Mouse (Mus musculus): ENCODE data around the gene Gm20388.

Gene Gm20388

GRCm38 (mm10) chr8:120044907-120045306, 134.3 kb downstream of the Gm20388 start:
- no peak for DNase-seq (ENCODE audit: low spot score in 2 of 2)

- DNase-seq (ENCODE audit: low spot score in 2 of 2): no peak
Measured at GRCm38 (mm10) chr8:120045471-120045870, 134.8 kb downstream of the Gm20388 start.

- DNase-seq (ENCODE audit: low spot score in 2 of 2): peak; percentile 56 to 66
Measured at GRCm38 (mm10) chr8:120046258-120047020, 135.8 kb downstream of the Gm20388 start.

GRCm38 (mm10) chr8:120049949-120050348, 139.3 kb downstream of the Gm20388 start:
- DNase-seq (ENCODE audit: low spot score in 2 of 2): no peak

GRCm38 (mm10) chr8:120050376-120050775, 139.7 kb downstream of the Gm20388 start:
- DNase-seq (ENCODE audit: low spot score in 2 of 2): no peak

- no peak for DNase-seq (ENCODE audit: low spot score in 2 of 2)
Measured at GRCm38 (mm10) chr8:120051006-120051405, 140.4 kb downstream of the Gm20388 start.

- no peak for DNase-seq (ENCODE audit: low spot score in 2 of 2)
Measured at GRCm38 (mm10) chr8:120051908-120052307, 141.3 kb downstream of the Gm20388 start.

- no peak for DNase-seq (ENCODE audit: low spot score in 2 of 2)
Measured at GRCm38 (mm10) chr8:120052318-120052717, 141.7 kb downstream of the Gm20388 start.

GRCm38 (mm10) chr8:120054833-120055232, 144.2 kb downstream of the Gm20388 start:
- DNase-seq (ENCODE audit: low spot score in 2 of 2): no peak

GRCm38 (mm10) chr8:120057078-120057477, 146.4 kb downstream of the Gm20388 start:
- DNase-seq (ENCODE audit: low spot score in 2 of 2): no peak

GRCm38 (mm10) chr8:120062742-120063141, 152.1 kb downstream of the Gm20388 start:
- DNase-seq (ENCODE audit: low spot score in 2 of 2): no peak

GRCm38 (mm10) chr8:120063326-120063725, 152.7 kb downstream of the Gm20388 start:
- no peak for DNase-seq (ENCODE audit: low spot score in 2 of 2)

- no peak for DNase-seq (ENCODE audit: low spot score in 2 of 2)
Measured at GRCm38 (mm10) chr8:120065611-120066010, 155.0 kb downstream of the Gm20388 start.

- no peak for DNase-seq (ENCODE audit: low spot score in 2 of 2)
Measured at GRCm38 (mm10) chr8:120066226-120066625, 155.6 kb downstream of the Gm20388 start.

GRCm38 (mm10) chr8:120067936-120068668, 157.5 kb downstream of the Gm20388 start:
- DNase-seq (ENCODE audit: low spot score in 2 of 2): no peak

GRCm38 (mm10) chr8:120071684-120072083, 161.0 kb downstream of the Gm20388 start:
- peak; percentile 83 to 90 for DNase-seq (ENCODE audit: low spot score in 2 of 2)

GRCm38 (mm10) chr8:120072259-120072658, 161.6 kb downstream of the Gm20388 start:
- DNase-seq (ENCODE audit: low spot score in 2 of 2): no peak

- DNase-seq (ENCODE audit: low spot score in 2 of 2): no peak
Measured at GRCm38 (mm10) chr8:120072827-120073226, 162.2 kb downstream of the Gm20388 start.

GRCm38 (mm10) chr8:120074516-120074915, 163.9 kb downstream of the Gm20388 start:
- no peak for DNase-seq (ENCODE audit: low spot score in 2 of 2)

- no peak for DNase-seq (ENCODE audit: low spot score in 2 of 2)
Measured at GRCm38 (mm10) chr8:120075347-120075746, 164.7 kb downstream of the Gm20388 start.

- peak; percentile 64 to 70 for DNase-seq (ENCODE audit: low spot score in 2 of 2)
Measured at GRCm38 (mm10) chr8:120078080-120078479, 167.4 kb downstream of the Gm20388 start.

- no peak for DNase-seq (ENCODE audit: low spot score in 2 of 2)
Measured at GRCm38 (mm10) chr8:120079361-120079760, 168.7 kb downstream of the Gm20388 start.

- no peak for DNase-seq (ENCODE audit: low spot score in 2 of 2)
Measured at GRCm38 (mm10) chr8:120083261-120083660, 172.6 kb downstream of the Gm20388 start.

Data from frontal cortex, postnatal 25 days (tissue).